Mouse (Mus musculus): Measurements from ENCODE around the gene Ece1. TPM values are rescaled to one million over a fixed set of nuclear protein-coding genes. Genes with fewer than 3 reads are reported as not detected.

Ece1 gene
- polyA plus RNA-seq, 2 experiments, result 11.4 to 15.9 TPM

DNA sequence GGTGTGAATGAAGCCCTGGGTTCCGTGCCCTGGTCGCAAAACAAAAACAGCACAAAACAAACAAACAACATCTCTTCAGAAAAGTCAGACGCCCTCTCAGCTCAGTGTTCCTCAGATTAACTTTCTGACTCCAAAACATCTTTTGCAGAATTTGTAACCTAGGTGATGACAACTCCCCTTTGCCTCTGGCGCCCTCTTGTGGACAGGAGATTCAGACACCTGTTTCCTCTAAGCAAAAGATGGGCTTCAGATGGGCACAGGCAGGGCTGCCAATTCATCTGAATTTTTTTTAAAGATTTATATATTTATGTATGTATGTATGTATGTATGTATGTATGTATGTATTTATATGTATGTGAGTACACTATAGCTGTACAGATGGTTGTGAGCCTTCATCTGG is 90.8 kb downstream of the Ece1 start:
- Histone ChIP-seq H3K9me3 (ENCODE audit: control insufficient read depth, low read length) (no peaks in the 10 kb centered on the region), H3K36me3 (replicated peaks; ENCODE audit: control insufficient read depth, insufficient read depth, low read depth) (no peaks in the 10 kb centered on the region), H3K27me3 (ENCODE audit: control insufficient read depth, insufficient read depth, low read length) (no peaks in the 10 kb centered on the region), H3K4me3 (ENCODE audit: insufficient read depth in 1 of 2, low read depth in 2 of 2, low read length in 2 of 2) (no peak overlapping the region), H3K9ac (replicated peaks) (no peak overlapping the region), H3K27ac (no peak overlapping the region), H3K4me1 (replicated peaks; ENCODE audit: control insufficient read depth in 2 of 2, insufficient read depth in 2 of 2, low read length in 1 of 2) (peaks cover 4 to 5% of the 10 kb centered on the region in 2 experiments), H3K4me2 (ENCODE audit: low read depth) (no peak overlapping the region)
- TF ChIP-seq CTCF (IDR thresholded peaks at IDR 0.05; ENCODE audit: low read depth), result peak; percentile 91
- no peak for TF ChIP-seq EP300 (IDR thresholded peaks at IDR 0.05; ENCODE audit: low read depth)
- DNase-seq (ENCODE audit: low read depth in 3 of 3, low spot score in 3 of 3), result peak; percentile 49 to 66 (median 62)
- 38% methylated on average over 4 of the region's 4 CpGs for WGBS (ENCODE audit: insufficient replicate concordance)
- no peak for ATAC-seq (ENCODE audit: insufficient read depth)

DNA sequence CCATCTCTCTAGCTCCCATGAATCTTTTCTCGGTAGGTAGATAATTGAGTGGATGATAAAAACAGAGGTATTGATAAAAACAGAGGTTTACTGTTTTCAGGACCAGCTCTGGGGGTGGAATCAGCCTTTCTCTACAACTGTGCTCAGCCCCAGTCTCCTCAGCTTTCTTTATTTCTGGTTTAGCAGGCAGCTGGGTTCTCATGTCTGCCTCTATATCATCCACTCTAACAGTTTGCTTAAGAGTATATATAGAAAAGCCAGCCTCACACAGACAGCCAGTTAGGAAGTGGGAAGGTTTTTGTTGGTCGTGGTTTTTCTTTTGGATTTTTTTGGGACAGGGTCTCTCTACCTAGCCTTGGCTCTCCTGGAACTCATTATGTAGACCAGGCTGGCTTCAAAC is 92.1 kb downstream of the Ece1 start:
- H3K9ac ChIP-seq (replicated peaks), result no peak overlapping the region
- no peaks in the 10 kb centered on the region for H3K36me3 ChIP-seq (replicated peaks; ENCODE audit: control insufficient read depth, insufficient read depth, low read depth)
- no peak overlapping the region for H3K4me3 ChIP-seq (ENCODE audit: insufficient read depth in 1 of 2, low read depth in 2 of 2, low read length in 2 of 2)
- TF ChIP-seq CTCF (IDR thresholded peaks at IDR 0.05; ENCODE audit: low read depth) (no peak), EP300 (IDR thresholded peaks at IDR 0.05; ENCODE audit: low read depth) (no peak)
- no peak for DNase-seq (ENCODE audit: low read depth in 3 of 3, low spot score in 3 of 3)
- 53% methylated on average over 2 of the region's 2 CpGs for WGBS (ENCODE audit: insufficient replicate concordance)
- no peak for ATAC-seq (ENCODE audit: insufficient read depth)
- H3K27ac ChIP-seq, result no peak overlapping the region
- H3K4me2 ChIP-seq (ENCODE audit: low read depth), result no peak overlapping the region
- no peaks in the 10 kb centered on the region for H3K27me3 ChIP-seq (ENCODE audit: control insufficient read depth, insufficient read depth, low read length)
- no peaks in the 10 kb centered on the region for H3K9me3 ChIP-seq (ENCODE audit: control insufficient read depth, low read length)
- H3K4me1 ChIP-seq (replicated peaks; ENCODE audit: control insufficient read depth in 2 of 2, insufficient read depth in 2 of 2, low read length in 1 of 2), result peaks cover 4 to 5% of the 10 kb centered on the region in 2 experiments

DNA sequence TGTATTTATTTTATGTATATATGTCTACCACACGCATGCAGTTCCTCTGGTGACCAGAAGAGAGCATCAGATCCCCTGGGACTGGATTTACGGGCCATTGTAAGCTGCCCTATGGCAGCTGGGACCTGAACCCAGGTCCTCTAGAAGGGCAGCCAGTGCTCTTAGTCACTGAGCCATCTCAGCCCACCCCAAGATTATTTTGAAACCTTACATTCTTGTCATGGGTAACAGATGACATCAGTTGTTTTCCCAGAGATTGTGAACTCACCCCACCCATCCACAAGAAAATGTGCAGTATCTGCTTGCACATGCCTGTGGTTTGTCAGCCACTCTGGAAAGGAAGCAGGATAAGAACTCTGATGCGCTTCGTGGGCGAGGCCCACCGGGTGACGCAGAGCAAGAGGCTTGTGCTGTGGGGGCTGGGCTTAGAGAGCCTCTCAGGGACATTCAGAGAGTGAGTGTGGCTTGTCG is 92.9 kb downstream of the Ece1 start:
- no peaks in the 10 kb centered on the region for H3K9me3 ChIP-seq (ENCODE audit: control insufficient read depth, low read length)
- WGBS (ENCODE audit: insufficient replicate concordance), result 20% methylated on average over 8 of the region's 8 CpGs
- no peak overlapping the region for H3K27ac ChIP-seq
- no peak overlapping the region for H3K4me3 ChIP-seq (ENCODE audit: insufficient read depth in 1 of 2, low read depth in 2 of 2, low read length in 2 of 2)
- peaks cover 3% of the 10 kb centered on the region; the same call in 1 of the 2 replicates for H3K36me3 ChIP-seq (replicated peaks; ENCODE audit: control insufficient read depth, insufficient read depth, low read depth)
- no peaks in the 10 kb centered on the region for H3K27me3 ChIP-seq (ENCODE audit: control insufficient read depth, insufficient read depth, low read length)
- no peak overlapping the region for H3K4me2 ChIP-seq (ENCODE audit: low read depth)
- peaks cover 4 to 5% of the 10 kb centered on the region in 2 experiments for H3K4me1 ChIP-seq (replicated peaks; ENCODE audit: control insufficient read depth in 2 of 2, insufficient read depth in 2 of 2, low read length in 1 of 2)
- ATAC-seq (ENCODE audit: insufficient read depth) (peak; percentile 83), DNase-seq (ENCODE audit: low read depth in 3 of 3, low spot score in 3 of 3) (peak; percentile 50 to 73 (median 57))
- peak; percentile 54 for TF ChIP-seq EP300 (IDR thresholded peaks at IDR 0.05; ENCODE audit: low read depth)
- peak; percentile 61 for TF ChIP-seq CTCF (IDR thresholded peaks at IDR 0.05; ENCODE audit: low read depth)
- H3K9ac ChIP-seq (replicated peaks), result no peak overlapping the region

DNA sequence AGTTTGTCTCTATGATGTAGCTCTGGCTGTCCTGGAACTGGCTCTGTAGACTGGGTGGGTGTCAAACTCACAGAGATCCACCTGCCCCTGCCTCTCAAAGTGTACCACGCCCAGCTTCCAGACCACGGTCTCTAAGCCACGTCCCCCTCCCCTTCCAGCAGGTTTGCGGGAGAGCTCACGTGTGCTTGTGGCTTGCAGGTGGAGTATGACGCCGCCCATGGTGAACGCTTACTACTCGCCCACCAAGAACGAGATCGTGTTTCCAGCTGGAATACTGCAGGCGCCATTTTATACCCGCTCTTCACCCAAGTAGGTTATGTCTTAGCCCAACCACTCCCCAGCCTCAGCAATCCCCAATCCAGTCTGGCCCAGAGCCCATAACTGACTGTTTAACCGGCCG is 94.2 kb downstream of the Ece1 start:
- no peak overlapping the region for H3K9ac ChIP-seq (replicated peaks)
- DNase-seq (ENCODE audit: low read depth in 3 of 3, low spot score in 3 of 3) (no peak), ATAC-seq (ENCODE audit: insufficient read depth) (no peak)
- peaks cover 3% of the 10 kb centered on the region; the same call in 1 of the 2 replicates for H3K36me3 ChIP-seq (replicated peaks; ENCODE audit: control insufficient read depth, insufficient read depth, low read depth)
- no peak overlapping the region for H3K27ac ChIP-seq
- H3K27me3 ChIP-seq (ENCODE audit: control insufficient read depth, insufficient read depth, low read length), result no peaks in the 10 kb centered on the region
- no peak for TF ChIP-seq CTCF (IDR thresholded peaks at IDR 0.05; ENCODE audit: low read depth)
- TF ChIP-seq EP300 (IDR thresholded peaks at IDR 0.05; ENCODE audit: low read depth), result no peak
- no peaks in the 10 kb centered on the region for H3K9me3 ChIP-seq (ENCODE audit: control insufficient read depth, low read length)
- H3K4me1 ChIP-seq (replicated peaks; ENCODE audit: control insufficient read depth in 2 of 2, insufficient read depth in 2 of 2, low read length in 1 of 2), result peaks cover 4 to 5% of the 10 kb centered on the region in 2 experiments
- H3K4me3 ChIP-seq (ENCODE audit: insufficient read depth in 1 of 2, low read depth in 2 of 2, low read length in 2 of 2), result no peak overlapping the region
- no peak overlapping the region for H3K4me2 ChIP-seq (ENCODE audit: low read depth)
- WGBS (ENCODE audit: insufficient replicate concordance), result 80% methylated on average over 15 of the region's 15 CpGs

DNA sequence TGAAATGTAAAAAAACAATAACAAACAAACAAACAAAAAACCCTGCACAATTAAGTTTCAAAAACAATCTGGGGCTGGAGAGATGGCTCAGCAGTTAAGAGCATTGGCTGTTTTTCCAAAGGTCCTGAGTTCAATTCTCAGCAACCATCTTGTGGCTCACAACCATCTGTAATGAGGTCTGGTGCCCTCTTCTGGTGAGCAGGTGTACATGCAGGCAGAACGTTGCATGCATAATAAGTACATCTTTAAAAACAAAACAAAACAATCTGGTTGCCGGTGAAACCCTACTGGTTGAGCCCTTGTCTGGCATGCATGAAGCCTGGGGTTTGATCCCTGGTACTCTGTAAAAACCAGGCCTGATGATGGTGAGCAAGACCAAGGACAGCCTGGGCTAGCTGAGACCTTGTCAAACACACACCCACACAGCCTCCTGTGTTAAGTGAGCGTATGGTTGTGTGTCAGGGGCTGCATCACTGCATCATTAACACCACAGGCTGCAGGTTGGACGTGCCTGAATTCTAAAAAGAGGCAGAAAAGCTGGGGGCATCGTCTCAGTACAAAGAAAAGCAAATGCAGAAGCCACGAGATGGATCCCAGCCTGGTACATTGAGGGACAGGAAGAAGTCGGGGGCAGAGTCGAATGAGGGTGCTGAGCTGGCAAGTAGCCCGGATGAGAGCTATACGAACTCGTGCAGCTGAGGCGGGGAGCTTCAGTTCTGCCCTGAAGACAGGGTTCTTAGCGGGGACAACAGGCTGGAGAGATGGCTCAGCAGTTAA is 98.0 kb downstream of the Ece1 start:
- H3K27ac ChIP-seq, result no peak overlapping the region
- 66% methylated on average over 13 of the region's 13 CpGs for WGBS (ENCODE audit: insufficient replicate concordance)
- H3K4me2 ChIP-seq (ENCODE audit: low read depth), result no peak overlapping the region
- no peak for DNase-seq (ENCODE audit: low read depth in 3 of 3, low spot score in 3 of 3)
- peaks cover 3% of the 10 kb centered on the region; the same call in 1 of the 2 replicates for H3K36me3 ChIP-seq (replicated peaks; ENCODE audit: control insufficient read depth, insufficient read depth, low read depth)
- H3K4me1 ChIP-seq (replicated peaks; ENCODE audit: control insufficient read depth in 2 of 2, insufficient read depth in 2 of 2, low read length in 1 of 2), result peaks cover 0 to 4% of the 10 kb centered on the region in 2 experiments; a peak in 3 of 4 replicates
- peak; percentile 74 for TF ChIP-seq CTCF (IDR thresholded peaks at IDR 0.05; ENCODE audit: low read depth)
- TF ChIP-seq EP300 (IDR thresholded peaks at IDR 0.05; ENCODE audit: low read depth), result no peak
- H3K27me3 ChIP-seq (ENCODE audit: control insufficient read depth, insufficient read depth, low read length), result no peaks in the 10 kb centered on the region
- no peak overlapping the region for H3K4me3 ChIP-seq (ENCODE audit: insufficient read depth in 1 of 2, low read depth in 2 of 2, low read length in 2 of 2)
- no peaks in the 10 kb centered on the region for H3K9me3 ChIP-seq (ENCODE audit: control insufficient read depth, low read length)
- ATAC-seq (ENCODE audit: insufficient read depth), result no peak
- no peak overlapping the region for H3K9ac ChIP-seq (replicated peaks)
